Mouse (Mus musculus) gastrocnemius, postnatal 36 days (tissue): ENCODE data around the gene Gpatch8. TPM values are rescaled to one million over a fixed set of nuclear protein-coding genes. Genes with fewer than 3 reads are reported as not detected.
"Not testable (repeated sequence)": the region's sequence is repeated elsewhere in the genome, so short reads cannot be mapped to it uniquely, and the experiment has no call there.

Experiments used
- DNase-seq, 2 experiments: peaks; one replicate each; pipeline ENCODE4 v3.0.0; 2022
- intact Hi-C: fragments of 180-260 bp; cut with DNase I; formaldehyde crosslinking; loops from one replicate; pipeline ENCODE4 v1.15.1; 2025
- total RNA-seq, 2 experiments: library from RNA; stranded (reverse); gene quantifications; 2 replicates each; pipeline ENCODE4 v1.2.3; 2021

Gene Gpatch8
- total RNA-seq, 2 experiments from 2014 or later = 20.2 to 24.4 TPM

- intact Hi-C loops = no loop called here
Measured at GRCm38 (mm10) chr11:102575034-102575433, 18.8 kb upstream of the Gpatch8 start.

GRCm38 (mm10) chr11:102572866-102573663, 16.9 kb upstream of the Gpatch8 start:
- intact Hi-C loops = loop anchor here (1.0 kb wide), 1 partner anchor 79 kb away; no protein-coding TSS in a partner anchor
- DNase-seq = peak; percentile 75 to 82

More at GRCm38 (mm10) chr11:102575034-102575433, 18.8 kb upstream of the Gpatch8 start:
- DNase-seq = no peak

- intact Hi-C loops = no loop called here
- no peak for DNase-seq
Measured at GRCm38 (mm10) chr11:102568756-102569377, 12.7 kb upstream of the Gpatch8 start.

GRCm38 (mm10) chr11:102568191-102568590, 12.0 kb upstream of the Gpatch8 start:
- intact Hi-C loops = no loop called here
- DNase-seq = no peak

GRCm38 (mm10) chr11:102567723-102568122, 11.5 kb upstream of the Gpatch8 start:
- no peak for DNase-seq
- intact Hi-C loops = no loop called here

- no peak for DNase-seq
- intact Hi-C loops = no loop called here
Measured at GRCm38 (mm10) chr11:102567157-102567556, 11.0 kb upstream of the Gpatch8 start.

- no peak for DNase-seq
- intact Hi-C loops = no loop called here
Measured at GRCm38 (mm10) chr11:102566290-102566689, 10.1 kb upstream of the Gpatch8 start.

DNA sequence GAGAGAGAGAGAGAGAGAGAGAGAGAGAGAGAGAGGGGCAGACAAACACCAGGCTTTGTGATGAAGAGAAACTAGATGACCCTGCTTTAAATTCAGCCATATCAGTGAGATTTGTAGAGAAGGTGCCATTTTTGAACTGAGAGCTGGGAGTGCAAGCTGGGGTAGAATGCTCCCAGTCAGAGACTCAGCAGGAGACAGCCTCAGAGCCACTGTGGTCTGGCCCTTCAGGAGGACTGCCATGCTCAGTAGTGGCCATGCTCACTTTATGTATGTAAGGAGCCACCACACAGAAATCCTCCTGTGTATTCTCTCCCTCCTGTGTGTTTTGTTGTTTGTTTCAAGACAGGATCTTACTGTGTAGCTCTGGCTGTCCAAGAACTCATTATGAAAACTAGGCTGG, 9.5 kb upstream of the Gpatch8 start:
- intact Hi-C loops = no loop called here
- no peak for DNase-seq

DNA sequence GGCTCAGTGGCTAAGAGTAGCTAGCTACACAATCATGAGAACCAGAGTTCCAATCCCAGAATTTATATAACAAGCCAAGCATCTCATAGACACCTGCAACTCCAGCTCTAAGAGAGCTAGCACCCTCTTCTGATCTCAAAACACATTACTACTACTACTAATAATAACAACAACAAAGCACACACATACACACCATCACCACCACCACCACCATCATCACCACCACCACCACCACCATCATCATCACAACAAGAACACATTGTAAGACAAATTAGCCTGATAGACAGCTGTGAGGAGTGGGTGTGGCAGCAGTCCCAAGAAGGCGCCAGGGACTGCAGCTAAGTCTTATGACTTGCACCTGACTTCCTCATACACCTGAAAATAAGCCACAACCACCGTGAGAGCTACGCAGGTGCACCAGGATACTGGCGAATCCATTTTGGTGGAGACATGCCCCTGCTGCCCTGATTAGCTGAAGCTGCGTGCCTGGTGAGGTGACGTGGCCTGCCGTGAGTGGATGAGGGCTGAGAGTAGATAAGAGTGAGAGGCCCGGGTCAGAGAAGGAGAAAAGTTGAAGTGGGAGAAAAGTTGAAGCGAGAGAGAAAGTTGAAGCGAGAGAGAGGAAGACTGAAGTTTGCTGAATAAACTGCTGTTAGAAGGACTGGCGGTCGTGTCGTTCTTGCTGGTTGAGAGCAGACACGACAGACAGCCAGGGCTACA, 8.9 kb upstream of the Gpatch8 start:
- intact Hi-C loops, DNase-seq: not testable (repeated sequence)

DNA sequence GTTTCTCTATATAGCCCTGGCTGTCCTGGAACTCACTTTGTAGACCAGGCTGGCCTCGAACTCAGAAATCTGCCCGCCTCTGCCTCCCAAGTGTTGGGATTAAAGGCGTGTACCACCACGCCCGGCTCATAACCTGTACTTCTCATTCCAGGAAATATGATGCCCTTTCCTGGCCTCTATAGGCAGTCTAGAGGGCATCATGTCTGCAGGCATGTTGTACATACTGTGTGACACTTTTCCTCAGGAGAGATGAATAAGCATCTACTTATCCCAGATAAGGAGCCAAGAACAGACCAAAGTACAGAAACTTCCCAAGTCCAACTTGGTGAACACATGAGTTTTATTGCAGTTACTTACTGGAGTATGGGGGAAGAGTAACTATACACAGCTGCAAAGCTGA, 2.5 kb upstream of the Gpatch8 start:
- no peak for DNase-seq
- intact Hi-C loops = no loop called here

DNA sequence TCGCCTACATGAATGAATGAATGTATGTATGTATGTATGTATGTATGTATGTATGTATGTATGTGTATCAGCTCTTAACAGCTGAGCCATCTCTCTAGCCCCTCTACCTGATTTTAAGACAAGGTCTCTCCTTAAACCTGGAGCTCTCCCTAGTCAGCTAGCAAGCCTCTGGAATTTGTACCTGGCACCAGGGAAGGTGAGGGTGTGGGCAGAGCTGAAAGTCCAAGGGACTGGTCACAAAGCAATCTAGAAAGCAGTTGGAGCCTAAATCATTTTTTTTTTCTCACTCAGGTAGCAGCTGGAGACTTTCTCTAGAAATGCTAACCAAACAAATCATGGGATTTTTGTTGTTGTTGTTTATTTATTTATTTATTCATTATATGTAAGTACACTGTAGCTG, 1.2 kb upstream of the Gpatch8 start:
- intact Hi-C loops = no loop called here
- no peak for DNase-seq

DNA sequence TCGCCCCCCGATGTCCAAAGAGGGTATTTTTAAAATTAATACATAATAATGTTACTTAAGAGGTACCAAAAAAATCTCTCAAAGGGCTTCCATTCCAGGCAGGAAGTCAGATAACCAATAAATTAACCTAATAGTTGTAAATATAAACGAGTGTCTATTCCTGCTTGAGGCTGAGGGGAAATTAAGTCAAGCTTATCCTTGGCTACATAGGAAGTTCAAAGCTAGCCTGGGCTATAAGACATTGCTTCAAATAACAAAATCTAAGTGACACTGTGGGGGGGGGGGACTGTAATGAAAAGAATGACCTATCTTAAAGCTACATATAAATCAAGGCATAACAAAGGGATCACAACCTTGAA, 503 bp upstream of the Gpatch8 start:
- DNase-seq = no peak
- intact Hi-C loops = no loop called here

- DNase-seq = no peak
- intact Hi-C loops = no loop called here
Measured at GRCm38 (mm10) chr11:102555400-102556030, 677 bp downstream of the Gpatch8 start.

GRCm38 (mm10) chr11:102552051-102552450, 4.1 kb downstream of the Gpatch8 start:
- DNase-seq = no peak
- intact Hi-C loops = no loop called here

- intact Hi-C loops = no loop called here
- DNase-seq = no peak
Measured at GRCm38 (mm10) chr11:102551176-102551575, 5.0 kb downstream of the Gpatch8 start.

- DNase-seq = no peak
- intact Hi-C loops = no loop called here
Measured at GRCm38 (mm10) chr11:102541471-102541870, 14.7 kb downstream of the Gpatch8 start.

- DNase-seq, intact Hi-C loops: not testable (repeated sequence)
Measured at GRCm38 (mm10) chr11:102540286-102540685, 15.9 kb downstream of the Gpatch8 start.

GRCm38 (mm10) chr11:102539690-102540089, 16.5 kb downstream of the Gpatch8 start:
- intact Hi-C loops = no loop called here

DNA sequence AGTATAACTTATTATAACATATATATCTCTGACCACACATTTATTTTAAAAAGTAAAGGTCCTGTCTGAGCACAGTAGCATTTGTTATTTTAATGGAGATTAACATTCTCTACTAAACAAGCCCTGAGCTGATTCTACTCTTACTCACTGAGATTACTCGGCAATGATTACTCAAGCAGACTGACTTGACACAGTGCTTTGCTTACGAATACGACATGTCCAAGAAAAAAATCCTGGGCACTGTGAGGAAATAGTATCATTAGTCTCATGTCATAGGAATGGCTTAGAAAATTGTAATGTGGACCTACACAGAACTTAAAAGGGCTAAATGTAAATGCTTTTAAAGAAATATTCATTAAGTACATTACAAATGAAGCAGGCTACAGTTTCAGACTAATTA, 20.0 kb downstream of the Gpatch8 start:
- no peak for DNase-seq
- intact Hi-C loops = no loop called here

More at GRCm38 (mm10) chr11:102539690-102540089, 16.5 kb downstream of the Gpatch8 start:
- DNase-seq = no peak

DNA sequence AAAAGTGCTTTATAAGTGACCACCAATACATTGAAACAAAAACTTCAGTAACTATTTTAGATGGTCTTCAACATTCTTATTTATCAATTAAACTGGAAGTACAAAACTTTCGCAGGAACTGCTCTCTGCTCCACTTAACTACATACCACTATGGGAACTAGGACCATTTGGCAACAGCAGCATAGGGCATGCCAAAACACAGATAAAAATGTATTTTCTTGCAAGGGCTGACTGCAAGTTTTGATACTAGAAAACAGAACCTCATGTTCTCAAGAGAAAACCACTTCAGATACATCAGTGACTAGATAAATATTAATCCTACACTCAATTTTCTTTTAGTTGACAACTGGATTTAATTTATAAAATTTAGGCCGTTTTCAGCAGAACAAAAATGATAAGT, 22.1 kb downstream of the Gpatch8 start:
- no peak for DNase-seq
- intact Hi-C loops = no loop called here

DNA sequence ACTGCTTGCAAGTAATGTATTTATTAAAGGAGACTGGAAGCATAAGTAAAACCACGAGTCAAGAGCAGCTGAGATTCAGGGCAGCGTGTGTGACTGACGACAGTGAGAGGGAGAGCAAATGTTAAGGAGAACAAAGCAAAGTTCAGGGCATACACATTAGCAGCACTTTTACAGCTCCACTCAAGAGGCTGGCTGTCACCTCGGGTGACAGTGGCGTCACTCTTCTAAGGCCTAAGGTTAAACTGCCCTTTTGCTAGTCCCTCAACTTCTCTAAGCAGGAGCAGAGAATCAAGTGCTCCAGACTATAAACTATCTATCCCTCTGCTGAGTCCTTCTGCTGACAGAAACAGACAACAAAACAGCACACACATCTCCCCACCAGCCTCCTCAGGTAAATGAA, 24.8 kb downstream of the Gpatch8 start:
- no peak for DNase-seq
- intact Hi-C loops = no loop called here
